Mouse (Mus musculus): ENCODE results near the gene Dleu7.

Gene Dleu7

GRCm38 (mm10) chr14:62292488-62293339 lies at the start of gene Dleu7, which contains the start of gene Rnaseh2b:
Gene Dleu7, minus strand, starts transcription at chr14:62293047.
Gene Rnaseh2b, plus strand, starts transcription at chr14:62292589.
- no peak for DNase-seq (ENCODE audit: low read depth, low spot score)

- DNase-seq (ENCODE audit: low read depth, low spot score): no peak
Observed at GRCm38 (mm10) chr14:62341887-62342642, 49.2 kb upstream of the Dleu7 start.

- no peak for DNase-seq (ENCODE audit: low read depth, low spot score)
Observed at GRCm38 (mm10) chr14:62339196-62339595, 46.3 kb upstream of the Dleu7 start.

GRCm38 (mm10) chr14:62333909-62334687 lies 41.3 kb upstream of the Dleu7 start:
- no peak for DNase-seq (ENCODE audit: low read depth, low spot score)

GRCm38 (mm10) chr14:62331866-62332619 lies 39.2 kb upstream of the Dleu7 start:
- DNase-seq (ENCODE audit: low read depth, low spot score): peak; percentile 67

DNA sequence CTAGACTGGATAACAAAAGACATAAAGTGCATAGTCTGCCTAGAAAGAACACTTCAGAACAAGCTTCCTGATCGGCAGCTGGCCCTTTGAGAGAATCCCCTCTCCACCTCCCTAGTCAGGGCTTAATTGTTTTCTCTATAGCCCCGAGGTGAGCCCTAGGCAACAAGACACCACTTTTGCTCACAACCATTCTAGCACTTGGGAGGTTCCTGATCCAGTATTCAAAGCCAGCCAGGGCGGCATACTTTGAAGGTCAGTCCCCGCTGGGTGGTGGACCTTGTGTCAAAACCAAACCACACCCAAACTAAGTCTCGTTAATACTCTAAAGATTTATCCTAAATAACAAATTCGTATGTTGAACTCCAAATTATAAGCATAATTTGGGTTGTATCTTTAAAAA lies 38.6 kb upstream of the Dleu7 start:
- DNase-seq (ENCODE audit: low read depth, low spot score): no peak

- no peak for DNase-seq (ENCODE audit: low read depth, low spot score)
Observed at GRCm38 (mm10) chr14:62329631-62330030, 36.8 kb upstream of the Dleu7 start.

GRCm38 (mm10) chr14:62328606-62329005 lies 35.8 kb upstream of the Dleu7 start:
- no peak for DNase-seq (ENCODE audit: low read depth, low spot score)

DNA sequence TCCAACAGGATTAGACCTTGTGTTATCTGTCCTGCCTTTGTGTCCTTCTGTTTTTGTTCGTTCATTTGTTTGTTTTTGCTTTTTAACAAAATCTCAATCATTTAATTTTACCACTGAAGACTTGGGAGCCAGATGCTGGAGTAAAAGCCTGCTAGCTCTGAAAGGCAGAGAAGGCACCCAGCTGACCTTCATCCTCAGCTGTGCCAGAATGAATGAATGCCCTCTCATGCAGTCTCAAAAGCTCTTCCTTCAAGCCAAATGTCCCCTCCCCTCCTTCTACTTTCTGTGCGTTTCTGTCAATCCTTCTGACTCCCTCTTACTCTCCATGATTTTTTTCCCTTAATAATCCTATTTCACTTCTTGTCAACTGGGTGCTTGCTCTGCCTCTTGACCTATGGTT lies 34.3 kb upstream of the Dleu7 start:
- DNase-seq (ENCODE audit: low read depth, low spot score): no peak

- no peak for DNase-seq (ENCODE audit: low read depth, low spot score)
Observed at GRCm38 (mm10) chr14:62326026-62326425, 33.2 kb upstream of the Dleu7 start.

DNA sequence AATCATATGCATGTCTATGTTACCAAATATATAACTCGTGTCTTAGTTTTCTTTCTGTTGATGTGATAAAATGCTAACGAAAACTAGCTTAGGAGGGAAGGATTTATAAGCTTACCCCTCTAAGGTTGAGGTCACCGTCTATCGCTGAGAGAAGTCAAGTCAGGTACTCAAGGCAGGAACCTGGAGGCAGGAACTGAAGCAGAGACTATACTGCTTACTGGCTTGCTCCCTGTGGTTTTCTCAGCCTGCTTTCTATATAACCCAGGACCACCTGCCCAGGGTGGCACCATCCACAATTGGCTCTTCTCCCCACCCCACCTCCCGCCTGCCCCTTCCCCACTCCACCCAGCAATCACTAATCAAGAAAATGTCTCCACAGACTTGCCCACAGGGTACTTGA lies 32.1 kb upstream of the Dleu7 start:
- DNase-seq (ENCODE audit: low read depth, low spot score): no peak

DNA sequence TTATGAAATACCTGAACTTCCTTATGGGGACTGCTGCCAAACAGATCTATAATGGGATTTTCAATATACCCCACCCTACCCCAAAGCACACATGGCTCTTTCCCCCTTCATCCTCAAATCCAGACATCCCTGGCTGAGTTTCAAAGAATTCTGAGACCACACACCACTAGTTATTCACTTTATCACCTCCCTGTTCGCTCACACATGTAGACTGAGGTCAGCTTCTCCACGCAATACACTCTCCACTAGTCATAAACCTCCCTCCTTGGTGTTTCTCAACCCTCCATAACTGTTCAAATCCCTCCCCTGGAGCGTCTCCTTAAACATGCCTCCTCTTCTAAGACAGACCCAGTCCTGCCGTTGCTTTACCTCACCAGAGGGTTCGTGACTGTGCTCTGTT lies 30.6 kb upstream of the Dleu7 start:
- no peak for DNase-seq (ENCODE audit: low read depth, low spot score)

GRCm38 (mm10) chr14:62322581-62323344 lies 29.9 kb upstream of the Dleu7 start:
- DNase-seq (ENCODE audit: low read depth, low spot score): no peak

DNA sequence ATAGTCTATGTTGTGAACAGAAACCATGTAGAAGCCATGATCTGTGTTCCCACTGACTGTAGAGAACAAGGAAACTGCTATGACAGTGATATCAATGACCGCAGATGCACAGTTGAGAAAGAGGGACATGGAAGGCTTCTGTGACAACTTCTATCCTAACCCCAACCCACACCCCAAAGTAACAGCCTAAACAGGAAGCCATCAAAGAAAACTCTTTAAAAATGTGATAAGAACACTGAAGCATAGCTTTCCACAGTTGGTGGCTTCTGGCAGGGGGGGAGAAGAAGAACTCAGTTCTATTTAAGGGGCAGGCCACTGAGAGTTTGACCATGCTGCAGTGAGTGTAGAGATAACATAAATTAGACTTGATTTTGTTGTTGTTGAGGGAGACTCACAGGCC lies 18.8 kb upstream of the Dleu7 start:
- DNase-seq (ENCODE audit: low read depth, low spot score): no peak

GRCm38 (mm10) chr14:62309026-62309425 lies 16.2 kb upstream of the Dleu7 start:
- DNase-seq (ENCODE audit: low read depth, low spot score): no peak

- no peak for DNase-seq (ENCODE audit: low read depth, low spot score)
Observed at GRCm38 (mm10) chr14:62307555-62307954, 14.7 kb upstream of the Dleu7 start.

GRCm38 (mm10) chr14:62300031-62300430 lies 7.2 kb upstream of the Dleu7 start:
- no peak for DNase-seq (ENCODE audit: low read depth, low spot score)

GRCm38 (mm10) chr14:62298808-62299207 lies 6.0 kb upstream of the Dleu7 start:
- DNase-seq (ENCODE audit: low read depth, low spot score): no peak

DNA sequence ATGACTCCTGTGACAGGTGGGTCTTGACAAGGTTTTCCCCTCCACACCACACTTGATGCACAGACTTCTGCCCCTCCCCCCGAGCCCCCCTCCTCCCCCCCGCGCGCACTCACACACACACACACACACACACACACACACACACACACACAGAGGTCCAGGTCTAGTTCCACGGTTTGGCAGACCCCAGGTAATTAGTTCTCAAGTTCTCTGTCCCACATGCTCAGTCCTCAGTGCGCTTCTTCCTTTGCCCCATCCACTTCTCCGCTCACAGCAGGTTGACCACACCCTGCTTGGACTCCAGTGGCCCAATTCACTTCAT lies 720 bp downstream of the Dleu7 start:
- DNase-seq (ENCODE audit: low read depth, low spot score): no peak

DNA sequence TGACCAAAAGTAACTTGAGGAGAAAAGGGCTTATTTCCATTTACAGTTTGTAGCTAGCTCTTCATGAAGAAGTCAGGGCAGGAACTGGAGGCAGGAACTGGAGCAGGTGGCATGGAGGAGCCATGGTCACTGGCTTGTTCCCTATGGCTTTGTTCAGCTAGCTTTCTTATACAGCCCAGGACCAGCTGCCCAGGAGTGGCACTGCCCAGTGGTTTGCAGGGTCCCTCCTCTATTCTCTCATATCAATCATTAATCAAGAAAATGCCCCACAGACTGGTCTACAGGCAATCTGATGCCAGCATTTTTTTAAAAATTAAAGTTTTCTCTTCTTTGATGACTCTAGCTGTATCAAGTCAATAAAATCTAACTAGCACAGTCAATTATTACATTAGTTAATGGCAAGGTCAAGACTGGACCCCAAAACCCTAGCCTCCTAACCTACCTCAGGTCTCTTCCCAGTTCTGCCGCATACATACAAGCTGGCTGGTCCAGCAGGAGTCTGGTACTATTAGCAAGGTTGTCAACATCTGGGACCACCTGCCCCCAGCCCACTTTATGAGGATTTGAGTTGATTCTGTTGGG lies 1.4 kb downstream of the Dleu7 start:
- DNase-seq (ENCODE audit: low read depth, low spot score): no peak
